Mouse (Mus musculus) ES-E14 (cell line): ENCODE measurements around the gene Snapc2. TPM values are rescaled to one million over a fixed set of nuclear protein-coding genes. Genes with fewer than 3 reads are reported as not detected.
"Not testable (repeated sequence)": the region's sequence is repeated elsewhere in the genome, so short reads cannot be mapped to it uniquely, and the experiment has no call there.

Experiments used
- DNase-seq: peaks from one replicate; pipeline ENCODE4 v3.0.0-alpha.2; 2013; ENCODE audit warnings: low read depth, low spot score
- H3K27ac ChIP-seq: 2 replicates; pipeline ENCODE4 v1.5.1; 2012; ENCODE audit warnings: low read depth, mild to moderate bottlenecking, low read length, moderate library complexity, mixed read lengths; ENCODE audit not compliant: poor library complexity, insufficient read depth, severe bottlenecking
- H3K36me3 ChIP-seq: 2 replicates; pipeline ENCODE4 v1.6.1; 2012; ENCODE audit warnings: mild to moderate bottlenecking, low read length, moderate library complexity, mixed read lengths; ENCODE audit not compliant: control insufficient read depth, poor library complexity, insufficient read depth, severe bottlenecking
- H3K4me1 ChIP-seq, 2 experiments: fragments of 150-350 bp in 1 of 2; sonication (generic) in 1 of 2; 2 replicates each; pipeline ENCODE4 v1.6.1; 2012; ENCODE audit warnings: low read length in 2 of 2, mild to moderate bottlenecking in 1 of 2, mixed read lengths in 1 of 2; ENCODE audit not compliant: control insufficient read depth in 2 of 2, insufficient read depth in 2 of 2, poor library complexity in 1 of 2
- H3K4me3 ChIP-seq, 2 experiments: fragments of 150-350 bp in 1 of 2; sonication (generic) in 1 of 2; 2 replicates each; pipeline ENCODE4 v1.5.1; 2012; ENCODE audit warnings: low read length in 2 of 2, low read depth in 1 of 2, mild to moderate bottlenecking in 1 of 2, mixed read lengths in 1 of 2; ENCODE audit not compliant: insufficient read depth in 1 of 2, poor library complexity in 1 of 2, severe bottlenecking in 1 of 2
- H3K9ac ChIP-seq: 2 replicates; pipeline ENCODE4 v1.6.1; 2012; ENCODE audit warnings: low read depth, mild to moderate bottlenecking, low read length, mixed read lengths; ENCODE audit not compliant: poor library complexity, insufficient read depth, severe bottlenecking
- H3K9me3 ChIP-seq: fragments of 150-350 bp; sonication (generic); 2 replicates; pipeline ENCODE4 v1.6.1; 2012; ENCODE audit warnings: low read depth, mild to moderate bottlenecking, low read length; ENCODE audit not compliant: control insufficient read depth, insufficient read depth
- CHD2 ChIP-seq: IDR thresholded peaks from 2 replicates; pipeline ENCODE4 v1.6.1; 2014; ENCODE audit warnings: mild to moderate bottlenecking, low read depth, low read length, inconsistent platforms
- HCFC1 ChIP-seq: IDR thresholded peaks from 2 replicates; pipeline ENCODE4 v1.6.1; 2012; ENCODE audit warnings: low read length, inconsistent platforms, borderline replicate concordance; ENCODE audit not compliant: insufficient read depth
- MAFK ChIP-seq: IDR thresholded peaks from 2 replicates; pipeline ENCODE4 v1.6.1; 2014; ENCODE audit warnings: mild to moderate bottlenecking, low read depth, low read length, inconsistent platforms; ENCODE audit not compliant: insufficient read depth
- ZC3H11A ChIP-seq: IDR thresholded peaks from 2 replicates; pipeline ENCODE4 v1.6.1; 2012; ENCODE audit warnings: low read depth, mild to moderate bottlenecking, inconsistent platforms, low read length, borderline replicate concordance
- ZNF384 ChIP-seq: IDR thresholded peaks from 2 replicates; pipeline ENCODE4 v1.6.1; 2012; ENCODE audit warnings: low read depth, low read length, inconsistent platforms
- in situ Hi-C, 2 experiments: fragments of 600-800 bp; cut with MboI; formaldehyde crosslinking; loops; one replicate each; pipeline ENCODE4 v1.15.1; 2025; ENCODE audit warnings: low sequenced_read_pairs in 2 of 2, inconsistent platforms in 1 of 2; ENCODE audit not compliant: unreplicated experiment in 2 of 2
- total RNA-seq: library from RNA; depleted of rRNA; stranded (reverse); fragments of 300-350 nt; gene quantifications from 2 replicates; pipeline ENCODE4 v1.2.3, GENCODE M21; 2012

Snapc2 gene
- total RNA-seq, 1 experiment, result 15.9 TPM

- DNase-seq, result no peak
- peak overlapping the region; percentile 16 to 45; a peak in 3 of 4 replicates for H3K4me3 ChIP-seq
- peaks cover 8 to 20% of the 10 kb centered on the region in 2 experiments; a peak in 2 of 4 replicates for H3K4me1 ChIP-seq
- peaks cover 17% of the 10 kb centered on the region for H3K36me3 ChIP-seq
- peak overlapping the region; percentile 19 for H3K9ac ChIP-seq
- no peaks in the 10 kb centered on the region for H3K9me3 ChIP-seq
- in situ Hi-C loops, result no loop called here
- TF ChIP-seq MAFK, result no peak
- TF ChIP-seq ZNF384, result no peak
- TF ChIP-seq CHD2, result no peak
- TF ChIP-seq HCFC1, result no peak
- TF ChIP-seq ZC3H11A, result no peak
- no peak overlapping the region for H3K27ac ChIP-seq
These were observed 3.7 kb upstream of the Snapc2 start for GRCm38 (mm10) chr8:4249213-4249612.

DNA sequence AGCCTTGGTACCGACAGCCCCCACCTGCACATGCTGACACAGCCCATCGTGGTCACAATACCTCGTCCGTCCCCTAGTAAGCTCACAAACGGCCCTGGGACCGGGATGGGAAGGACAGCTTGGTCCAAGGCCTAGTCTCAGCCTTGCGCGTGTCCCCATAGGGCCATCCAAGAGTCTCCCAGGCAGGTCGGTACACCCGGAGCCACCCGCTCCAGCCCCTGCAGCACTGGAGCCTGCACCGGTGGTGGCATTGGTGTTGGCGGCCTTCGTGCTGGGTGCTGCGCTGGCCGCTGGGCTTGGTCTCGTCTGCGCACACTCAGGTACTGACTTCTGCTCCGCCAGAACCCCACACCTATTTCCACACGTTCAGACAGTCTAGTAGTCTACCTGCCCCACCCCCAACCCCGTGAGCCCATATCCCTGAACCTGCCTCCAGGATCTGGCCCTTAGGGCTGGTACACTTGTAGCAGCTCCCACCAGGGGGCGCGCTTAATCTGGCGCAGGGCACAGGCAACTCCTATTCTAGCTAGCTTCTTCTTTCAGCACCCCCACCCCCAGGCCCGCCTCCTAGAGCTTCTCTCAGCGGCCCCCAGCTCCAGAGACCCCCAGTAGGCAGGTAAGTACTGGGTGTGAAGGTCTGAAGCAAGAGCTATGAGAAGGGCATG lies 2.4 kb upstream of the Snapc2 start:
- in situ Hi-C loops, result no loop called here
- Histone ChIP-seq H3K9me3 (no peaks in the 10 kb centered on the region), H3K27ac (no peak overlapping the region), H3K4me3 (peak overlapping the region; percentile 45 to 51; a peak in 2 of 4 replicates), H3K36me3 (peaks cover 15% of the 10 kb centered on the region), H3K9ac (peak overlapping the region; percentile 19), H3K4me1 (peaks cover 8 to 21% of the 10 kb centered on the region in 2 experiments; a peak in 2 of 4 replicates)
- TF ChIP-seq MAFK, result no peak
- TF ChIP-seq HCFC1, result no peak
- no peak for TF ChIP-seq ZC3H11A
- TF ChIP-seq ZNF384, result no peak
- TF ChIP-seq CHD2, result no peak
- DNase-seq, result no peak

- no peaks in the 10 kb centered on the region for H3K9me3 ChIP-seq
- in situ Hi-C loops, result no loop called here
- H3K4me3 ChIP-seq, result peak overlapping the region in 1 of 2 experiments; percentile 97; a peak in 2 of 4 replicates
- TF ChIP-seq ZC3H11A (no peak), HCFC1 (no peak), ZNF384 (no peak), MAFK (no peak), CHD2 (no peak)
- H3K9ac ChIP-seq, result peak overlapping the region; percentile 46; the same call in 1 of the 2 replicates
- no peak overlapping the region for H3K27ac ChIP-seq
- H3K4me1 ChIP-seq, result peaks cover 8 to 19% of the 10 kb centered on the region in 2 experiments; a peak in 2 of 4 replicates
- DNase-seq, result no peak
- peaks cover 7% of the 10 kb centered on the region for H3K36me3 ChIP-seq
These were observed 642 bp upstream of the Snapc2 start for GRCm38 (mm10) chr8:4252116-4252760.

GRCm38 (mm10) chr8:4254001-4254400 lies 1.1 kb downstream of the Snapc2 start:
- H3K9me3 ChIP-seq, result no peaks in the 10 kb centered on the region
- H3K4me1 ChIP-seq, result peaks cover 11 to 18% of the 10 kb centered on the region in 2 experiments; a peak in 1 of 4 replicates
- peaks cover 7% of the 10 kb centered on the region for H3K36me3 ChIP-seq
- H3K4me3 ChIP-seq, result 0 out of 4 replicates have a peak overlapping the region, but pooled peaks of 1 of the 2 experiments have one; percentile 97
- no peak for DNase-seq
- no peak for TF ChIP-seq ZC3H11A
- no peak for TF ChIP-seq ZNF384
- no peak for TF ChIP-seq CHD2
- TF ChIP-seq MAFK, result no peak
- TF ChIP-seq HCFC1, result no peak
- H3K9ac ChIP-seq, result no peak overlapping the region
- H3K27ac ChIP-seq, result no peak overlapping the region
- in situ Hi-C loops, result no loop called here

- H3K36me3 ChIP-seq, result peaks cover 15% of the 10 kb centered on the region
- H3K27ac ChIP-seq, H3K4me3 ChIP-seq, DNase-seq, in situ Hi-C loops, H3K9me3 ChIP-seq, H3K9ac ChIP-seq: not testable (repeated sequence)
- peaks cover 7 to 17% of the 10 kb centered on the region in 2 experiments; a peak in 2 of 4 replicates for H3K4me1 ChIP-seq
These were observed 2.6 kb downstream of the Snapc2 start for GRCm38 (mm10) chr8:4255471-4255870.
